Mouse (Mus musculus) heart, adult 2 months (tissue): Measurements from ENCODE around the gene Gpr183.

Experiments used
- CTCF ChIP-seq: fragments of 200-600 bp; IDR thresholded peaks from 2 replicates; pipeline ENCODE4 v1.8.1; 2022; ENCODE audit warnings: antibody characterized with exemption, mild to moderate bottlenecking, moderate library complexity
- EP300 ChIP-seq: fragments of 200-500 bp; IDR thresholded peaks from 2 replicates; pipeline ENCODE4 v1.6.1; 2011; ENCODE audit warnings: low read depth, low read length, control low read depth; ENCODE audit not compliant: insufficient read depth

DNA sequence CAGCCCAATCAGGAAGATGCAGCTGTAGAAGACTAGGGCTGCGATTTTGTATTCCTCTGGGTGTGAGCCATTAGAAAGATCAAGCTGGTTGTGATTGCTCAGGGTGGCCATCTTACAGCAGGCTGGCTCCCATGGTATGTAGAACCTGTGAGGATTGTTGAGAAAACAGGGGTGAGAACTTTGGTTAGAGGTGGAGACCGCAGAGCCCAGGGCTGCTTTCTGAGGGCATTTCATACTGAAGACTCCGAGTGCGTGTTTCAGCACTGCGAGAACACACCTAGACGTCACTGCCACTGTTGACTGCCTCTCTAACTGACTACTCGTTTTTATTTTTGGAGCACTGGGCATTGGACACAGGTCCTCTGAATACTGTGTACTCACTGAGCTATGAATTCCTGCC lies 52.5 kb downstream of the Gpr183 start:
- no peak for TF ChIP-seq CTCF
- TF ChIP-seq EP300, result no peak
